Comparison of ENCODE assay signal across 22 mouse cellular contexts in the genomic region with DNA sequence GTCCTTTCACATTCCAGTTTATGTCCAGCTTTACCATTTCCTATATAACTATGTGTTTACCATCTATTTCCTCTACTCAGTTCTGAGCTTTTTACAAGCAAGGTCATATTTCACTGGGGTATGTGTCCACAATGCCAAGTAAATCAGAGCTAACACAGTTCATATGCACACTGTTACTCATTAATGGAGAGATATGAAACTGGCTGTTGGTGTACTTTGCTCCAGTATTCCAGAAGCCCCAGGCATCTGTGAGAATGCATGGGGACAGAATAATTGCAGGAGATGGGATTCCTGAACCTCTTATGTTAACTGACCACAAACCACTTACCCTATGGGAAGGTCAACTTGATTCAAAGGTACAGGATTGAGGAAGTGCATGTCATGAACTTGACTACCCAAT.
"Had no signal": no experiment of that assay in that cellular context is flagged by ENCODE, and none has a peak within 500 bp of the region (broad histone marks: within the 10 kb centered on the region; RNA-seq: fewer than 3 reads in every experiment).

No protein-coding gene starts in this region.

- H3K27me3 ChIP-seq: kidney, embryonic 15.5 days; limb, embryonic 12.5 days; limb, embryonic 15.5 days; megakaryocyte, embryonic 14.5 days; midbrain, embryonic 13.5 days; neural tube, embryonic 13.5 days had no signal

- H3K9me3 ChIP-seq: kidney, embryonic 15.5 days; limb, embryonic 12.5 days; limb, embryonic 15.5 days; midbrain, embryonic 10.5 days; midbrain, embryonic 13.5 days; neural tube, embryonic 13.5 days had no signal

- H3K27ac ChIP-seq: kidney, embryonic 15.5 days; limb, embryonic 12.5 days; limb, embryonic 15.5 days; liver, embryonic 14.5 days; macrophage; midbrain, embryonic 10.5 days; midbrain, embryonic 13.5 days; neural tube, embryonic 13.5 days had no signal

- H3K4me3 ChIP-seq: kidney, embryonic 15.5 days; limb, embryonic 12.5 days; limb, embryonic 15.5 days; megakaryocyte, embryonic 14.5 days; midbrain, embryonic 10.5 days; midbrain, embryonic 13.5 days; myocyte; neural tube, embryonic 13.5 days had no signal

- DNase-seq: kidney, adult 11 months; kidney, postnatal 25 days; left cerebral cortex, postnatal 4 days; liver, postnatal 0 days; lung, embryonic 14.5 days; retina, postnatal 1 day; right cerebral cortex, postnatal 25 days; thymus, adult 18-20 months; thymus, postnatal 36 days had no signal

- H3K4me2 ChIP-seq: kidney, embryonic 15.5 days; limb, embryonic 12.5 days; limb, embryonic 15.5 days; liver, embryonic 11.5 days; lung, embryonic 14.5 days; midbrain, embryonic 13.5 days; neural tube, embryonic 13.5 days had no signal

- H3K9ac ChIP-seq: kidney, embryonic 15.5 days; limb, embryonic 12.5 days; limb, embryonic 15.5 days; liver, embryonic 14.5 days; liver, postnatal 0 days; lung, embryonic 14.5 days; midbrain, embryonic 13.5 days; neural tube, embryonic 13.5 days had no signal

- H3K36me3 ChIP-seq: kidney, embryonic 15.5 days; limb, embryonic 12.5 days; limb, embryonic 15.5 days; midbrain, embryonic 10.5 days; midbrain, embryonic 13.5 days; neural tube, embryonic 13.5 days had no signal

- ATAC-seq: liver, postnatal 0 days; lung, postnatal 0 days; midbrain, embryonic 13.5 days; midbrain, embryonic 16.5 days had no signal

- H3K4me1 ChIP-seq: kidney, embryonic 15.5 days; limb, embryonic 15.5 days; megakaryocyte, embryonic 14.5 days; midbrain, embryonic 10.5 days; neural tube, embryonic 13.5 days had no signal
